Mouse (Mus musculus) neural tube, embryonic 11.5 days (tissue): ENCODE data around the gene Cdk15. TPM values are rescaled to one million over a fixed set of nuclear protein-coding genes. Genes with fewer than 3 reads are reported as not detected.
A peak's percentile ranks its signal among the peaks of the same experiment; 100 is the strongest.

ENCODE experiments used
- ATAC-seq: fragments of 200-750 bp; cut with Nextera tagmentation; 2 replicates; pipeline ENCODE4 v1.8.0; 2017; ENCODE audit warnings: moderate number of reproducible peaks, mild to moderate bottlenecking, moderate TSS enrichment, moderate library complexity; ENCODE audit not compliant: insufficient read depth, low FRiP score, low TSS enrichment
- DNase-seq: peaks from one replicate; pipeline ENCODE4 v3.0.0-alpha.2; 2015; ENCODE audit warnings: low spot score
- H3K27ac ChIP-seq: fragments of 300-500 bp; sonication (generic); 2 replicates; pipeline ENCODE4 v1.5.1; 2014; ENCODE audit warnings: low read depth, mild to moderate bottlenecking, low read length
- H3K27me3 ChIP-seq: fragments of 300-500 bp; sonication (generic); 2 replicates; pipeline ENCODE4 v1.6.1; 2014; ENCODE audit warnings: mild to moderate bottlenecking, low read length, mixed read lengths; ENCODE audit not compliant: control insufficient read depth, insufficient read depth
- H3K36me3 ChIP-seq: fragments of 300-500 bp; sonication (generic); 2 replicates; pipeline ENCODE4 v1.6.1; 2014; ENCODE audit warnings: mild to moderate bottlenecking, low read length, moderate library complexity, mixed read lengths; ENCODE audit not compliant: control insufficient read depth, insufficient read depth
- H3K4me1 ChIP-seq: fragments of 300-500 bp; sonication (generic); 2 replicates; pipeline ENCODE4 v1.6.1; 2014; ENCODE audit warnings: low read length, mixed read lengths; ENCODE audit not compliant: control insufficient read depth, insufficient read depth
- H3K4me2 ChIP-seq: fragments of 300-500 bp; sonication (generic); 2 replicates; pipeline ENCODE4 v1.6.1; 2014; ENCODE audit warnings: low read depth, mild to moderate bottlenecking, moderate library complexity
- H3K4me3 ChIP-seq: fragments of 300-500 bp; sonication (generic); 2 replicates; pipeline ENCODE4 v1.5.1; 2014; ENCODE audit warnings: low read depth, low read length
- H3K9ac ChIP-seq: fragments of 300-500 bp; sonication (generic); 2 replicates; pipeline ENCODE4 v1.6.1; 2014; ENCODE audit warnings: mild to moderate bottlenecking, low read length
- H3K9me3 ChIP-seq: fragments of 300-500 bp; sonication (generic); 2 replicates; pipeline ENCODE4 v1.6.1; 2016; ENCODE audit warnings: low read length; ENCODE audit not compliant: control insufficient read depth
- WGBS: fragments of 180-500 bp; shearing (Covaris S2); extraction: QIAGEN DNeasy Blood & Tissue Kit; methylation state at CpG from one replicate; pipeline ENCODE4 v1.1.7; 2014; 5-methylcytosine and 5-hydroxymethylcytosine counted together
- polyA plus RNA-seq: library from polyadenylated mRNA; unstranded; fragments of >200 nt; fragmentation: Nextera tagmentation; extraction: Ambion mirVana; gene quantifications from 2 replicates; pipeline ENCODE4 v1.2.1, GENCODE M21; 2014

Gene Cdk15
- polyA plus RNA-seq, 1 experiment from 2014 or later = 0.31 TPM

- no peaks in the 10 kb centered on the region for H3K27me3 ChIP-seq
- H3K4me2 ChIP-seq = no peak overlapping the region
- no peaks in the 10 kb centered on the region for H3K9me3 ChIP-seq
- peak overlapping the region; percentile 47 for H3K27ac ChIP-seq
- H3K4me3 ChIP-seq = no peak overlapping the region
- 11% methylated on average over 10 of the region's 10 CpGs for WGBS
- peaks cover 19% of the 10 kb centered on the region for H3K4me1 ChIP-seq
- ATAC-seq (no peak), DNase-seq (peak; percentile 28)
- H3K9ac ChIP-seq = no peak overlapping the region
- H3K36me3 ChIP-seq = no peaks in the 10 kb centered on the region
These were observed 70.2 kb downstream of the Cdk15 start for GRCm38 (mm10) chr1:59326854-59327395.

- Histone ChIP-seq H3K27me3 (no peaks in the 10 kb centered on the region), H3K9ac (peak overlapping the region; percentile 36)
- ATAC-seq = 0 out of 2 replicates have a peak, but pooled peaks have one; percentile 24
These were observed 76.2 kb downstream of the Cdk15 start for GRCm38 (mm10) chr1:59332737-59333385.

GRCm38 (mm10) chr1:59333386-59333759 lies 76.7 kb downstream of the Cdk15 start:
- no peaks in the 10 kb centered on the region for H3K36me3 ChIP-seq
- peak; percentile 58; the same call in 1 of the 2 replicates for ATAC-seq
- WGBS = 26% methylated on average over 5 of the region's 5 CpGs
- DNase-seq = peak; percentile 28
- H3K4me1 ChIP-seq = peaks cover 29% of the 10 kb centered on the region
- H3K4me2 ChIP-seq = 0 out of 2 replicates have a peak overlapping the region, but pooled peaks have one; percentile 7
- H3K27me3 ChIP-seq = no peaks in the 10 kb centered on the region
- no peak overlapping the region for H3K4me3 ChIP-seq
- peak overlapping the region; percentile 36 for H3K9ac ChIP-seq
- peak overlapping the region; percentile 44 for H3K27ac ChIP-seq
- no peaks in the 10 kb centered on the region for H3K9me3 ChIP-seq

More at GRCm38 (mm10) chr1:59332737-59333385, 76.2 kb downstream of the Cdk15 start:
- Histone ChIP-seq H3K4me1 (peaks cover 29% of the 10 kb centered on the region), H3K4me2 (0 out of 2 replicates have a peak overlapping the region, but pooled peaks have one; percentile 7), H3K9me3 (no peaks in the 10 kb centered on the region), H3K4me3 (no peak overlapping the region), H3K36me3 (no peaks in the 10 kb centered on the region), H3K27ac (peak overlapping the region; percentile 44)
- 41% methylated on average over 13 of the region's 13 CpGs for WGBS
- no peak for DNase-seq

- ATAC-seq (peak; percentile 53), DNase-seq (peak; percentile 36)
- H3K9ac ChIP-seq = no peak overlapping the region
- no peaks in the 10 kb centered on the region for H3K27me3 ChIP-seq
- H3K27ac ChIP-seq = peak overlapping the region; percentile 31; the same call in 1 of the 2 replicates
- no peaks in the 10 kb centered on the region for H3K36me3 ChIP-seq
- no peak overlapping the region for H3K4me3 ChIP-seq
- H3K4me1 ChIP-seq = peaks cover 29% of the 10 kb centered on the region
- no peaks in the 10 kb centered on the region for H3K9me3 ChIP-seq
- 15% methylated on average over 10 of the region's 10 CpGs for WGBS
- H3K4me2 ChIP-seq = no peak overlapping the region
These were observed 77.3 kb downstream of the Cdk15 start for GRCm38 (mm10) chr1:59333860-59334561.

- ATAC-seq = no peak
- H3K27me3 ChIP-seq = no peaks in the 10 kb centered on the region
- H3K9ac ChIP-seq = no peak overlapping the region
- no peaks in the 10 kb centered on the region for H3K36me3 ChIP-seq
- no peak for DNase-seq
- WGBS = 33% methylated on average over 4 of the region's 4 CpGs
- peak overlapping the region; percentile 31; the same call in 1 of the 2 replicates for H3K27ac ChIP-seq
- H3K4me3 ChIP-seq = no peak overlapping the region
- H3K4me1 ChIP-seq = peaks cover 29% of the 10 kb centered on the region
- no peak overlapping the region for H3K4me2 ChIP-seq
- H3K9me3 ChIP-seq = no peaks in the 10 kb centered on the region
These were observed 77.8 kb downstream of the Cdk15 start for GRCm38 (mm10) chr1:59334562-59334890.

GRCm38 (mm10) chr1:59336256-59336655 lies 79.5 kb downstream of the Cdk15 start:
- Histone ChIP-seq H3K4me1 (peaks cover 35% of the 10 kb centered on the region), H3K9me3 (no peaks in the 10 kb centered on the region), H3K9ac (no peak overlapping the region), H3K36me3 (no peaks in the 10 kb centered on the region), H3K4me2 (no peak overlapping the region), H3K4me3 (no peak overlapping the region), H3K27ac (no peak overlapping the region), H3K27me3 (no peaks in the 10 kb centered on the region)
- DNase-seq = no peak
- ATAC-seq = no peak
- 95% methylated on average over 1 of the region's 1 CpGs for WGBS

GRCm38 (mm10) chr1:59340814-59341588 lies 84.3 kb downstream of the Cdk15 start:
- no peak overlapping the region for H3K27ac ChIP-seq
- no peaks in the 10 kb centered on the region for H3K27me3 ChIP-seq
- DNase-seq (peak; percentile 42), ATAC-seq (no peak)
- peaks cover 9% of the 10 kb centered on the region; the same call in 1 of the 2 replicates for H3K4me1 ChIP-seq
- WGBS = 8% methylated on average over 16 of the region's 16 CpGs
- no peaks in the 10 kb centered on the region for H3K36me3 ChIP-seq
- no peak overlapping the region for H3K9ac ChIP-seq
- H3K9me3 ChIP-seq = 0 out of 2 replicates have a peak, but pooled peaks cover 4% of the 10 kb centered on the region
- no peak overlapping the region for H3K4me3 ChIP-seq
- peak overlapping the region; percentile 29 for H3K4me2 ChIP-seq

- no peaks in the 10 kb centered on the region for H3K27me3 ChIP-seq
- 0 out of 2 replicates have a peak, but pooled peaks cover 4% of the 10 kb centered on the region for H3K9me3 ChIP-seq
- no peak for ATAC-seq
- H3K36me3 ChIP-seq = no peaks in the 10 kb centered on the region
- no peak overlapping the region for H3K4me2 ChIP-seq
- no peak overlapping the region for H3K9ac ChIP-seq
- H3K4me1 ChIP-seq = peaks cover 9% of the 10 kb centered on the region; the same call in 1 of the 2 replicates
- no peak overlapping the region for H3K4me3 ChIP-seq
- DNase-seq = peak; percentile 30
- 15% methylated on average over 3 of the region's 3 CpGs for WGBS
- no peak overlapping the region for H3K27ac ChIP-seq
These were observed 85.0 kb downstream of the Cdk15 start for GRCm38 (mm10) chr1:59341697-59342096.
